Mouse (Mus musculus) hindlimb bud, embryonic 11.5 days (tissue): ENCODE data around the gene Kat6b.
"Not testable (repeated sequence)": the region's sequence is repeated elsewhere in the genome, so short reads cannot be mapped to it uniquely, and the experiment has no call there.

Experiments used
- DNase-seq: peaks from one replicate; pipeline ENCODE4 v3.0.0-alpha.2; 2012; ENCODE audit warnings: low read depth, low spot score; ENCODE audit errors: extremely low spot score

Gene Kat6b

GRCm38 (mm10) chr14:21640806-21641435 is 159.7 kb downstream of the Kat6b start:
- no peak for DNase-seq

GRCm38 (mm10) chr14:21653813-21654212 is 172.6 kb downstream of the Kat6b start:
- DNase-seq = no peak

- no peak for DNase-seq
Measured at GRCm38 (mm10) chr14:21659155-21659554, 177.9 kb downstream of the Kat6b start.

- no peak for DNase-seq
Measured at GRCm38 (mm10) chr14:21659652-21660051, 178.4 kb downstream of the Kat6b start.

- DNase-seq = no peak
Measured at GRCm38 (mm10) chr14:21662465-21663142, 181.4 kb downstream of the Kat6b start.

GRCm38 (mm10) chr14:21669218-21669617 is 188.0 kb downstream of the Kat6b start:
- DNase-seq = no peak

GRCm38 (mm10) chr14:21669633-21670421 is 188.6 kb downstream of the Kat6b start:
- DNase-seq = no peak

- not testable (repeated sequence) for DNase-seq
Measured at GRCm38 (mm10) chr14:21670422-21671006, 189.3 kb downstream of the Kat6b start.

- no peak for DNase-seq
Measured at GRCm38 (mm10) chr14:21673100-21673499, 191.9 kb downstream of the Kat6b start.

- DNase-seq = no peak
Measured at GRCm38 (mm10) chr14:21674471-21674870, 193.2 kb downstream of the Kat6b start.

- DNase-seq = no peak
Measured at GRCm38 (mm10) chr14:21676223-21676622, 195.0 kb downstream of the Kat6b start.

GRCm38 (mm10) chr14:21678509-21679285 is 197.5 kb downstream of the Kat6b start:
- DNase-seq = no peak

GRCm38 (mm10) chr14:21679631-21680201 is 198.5 kb downstream of the Kat6b start:
- peak; percentile 54 for DNase-seq

- DNase-seq = peak; percentile 72
Measured at GRCm38 (mm10) chr14:21682681-21683129, 201.5 kb downstream of the Kat6b start.

- DNase-seq = no peak
Measured at GRCm38 (mm10) chr14:21683834-21684233, 202.6 kb downstream of the Kat6b start.

GRCm38 (mm10) chr14:21685411-21686146 is 204.3 kb downstream of the Kat6b start:
- no peak for DNase-seq

GRCm38 (mm10) chr14:21686376-21687279 is 205.4 kb downstream of the Kat6b start:
- DNase-seq = no peak

- no peak for DNase-seq
Measured at GRCm38 (mm10) chr14:21691070-21691469, 209.8 kb downstream of the Kat6b start.

- no peak for DNase-seq
Measured at GRCm38 (mm10) chr14:21695020-21695419, 213.8 kb downstream of the Kat6b start.
